Comparison of ENCODE assay signal across 19 mouse cellular contexts in genomic region chr6:39334224-39334623, GRCm38 (mm10). TPM values are rescaled to one million over a fixed set of nuclear protein-coding genes. Genes with fewer than 3 reads are reported as not detected.
DNase-seq lines count a peak whose midpoint lies in the region; ATAC-seq and TF ChIP-seq lines count a peak whose summit lies in the region.
"Had no signal": no experiment of that assay in that cellular context is flagged by ENCODE, and none has a peak within 500 bp of the region (broad histone marks: within the 10 kb centered on the region; RNA-seq: fewer than 3 reads in every experiment).

No protein-coding gene starts in this region.

- no peak for TF ChIP-seq CTCF in bone marrow, adult 2 months (IDR thresholded peaks at IDR 0.05; ENCODE audit: control insufficient read depth, insufficient read depth, low read length)
- no peak for TF ChIP-seq CTCF in lung, adult 2 months (IDR thresholded peaks at IDR 0.05; ENCODE audit: insufficient read depth, low read length)

- 29% methylated on average over 7 of the region's 7 CpGs for WGBS in bone marrow, adult 2 months
- 91% methylated on average over 7 of the region's 7 CpGs for WGBS in hindbrain, embryonic 13.5 days
- WGBS in lung, adult 2 months: 67% methylated on average over 7 of the region's 7 CpGs

- H3K4me3 ChIP-seq in bone marrow, adult 2 months (replicated peaks; ENCODE audit: control insufficient read depth, low read depth, low read length): no peak overlapping the region
- H3K4me3 ChIP-seq in hindbrain, embryonic 13.5 days: no peak overlapping the region
- H3K4me3 ChIP-seq in lung, adult 2 months (replicated peaks; ENCODE audit: extremely low read depth, low read depth, low read length): no peak overlapping the region
- H3K4me3 ChIP-seq: embryonic facial prominence, embryonic 15.5 days; hindbrain, embryonic 12.5 days; lung, embryonic 15.5 days had no signal

- no peaks in the 10 kb centered on the region for H3K27me3 ChIP-seq in hindbrain, embryonic 13.5 days
- H3K27me3 ChIP-seq: embryonic facial prominence, embryonic 15.5 days; hindbrain, embryonic 12.5 days; lung, embryonic 15.5 days had no signal

- no peak for DNase-seq in frontal cortex, postnatal 10 days (ENCODE audit: low spot score in 2 of 2)
- peak; percentile 49 for DNase-seq in 3134 (ENCODE audit: extremely low read depth, insufficient read length, low spot score)
- DNase-seq in lung, adult 2 months: no peak
- DNase-seq in right cerebral cortex, postnatal 36 days (ENCODE audit: low spot score in 2 of 2): no peak
- DNase-seq: cerebellum, adult 11 months; gastrocnemius, postnatal 14 days; kidney, adult 18-20 months; kidney, postnatal 4 days; liver had no signal

- H3K9me3 ChIP-seq in hindbrain, embryonic 13.5 days: no peaks in the 10 kb centered on the region
- H3K9me3 ChIP-seq: embryonic facial prominence, embryonic 15.5 days; hindbrain, embryonic 12.5 days; lung, embryonic 15.5 days had no signal

- H3K4me1 ChIP-seq in bone marrow, adult 2 months (ENCODE audit: control insufficient read depth, insufficient read depth, low read length): peaks cover 6% of the 10 kb centered on the region
- no peaks in the 10 kb centered on the region for H3K4me1 ChIP-seq in hindbrain, embryonic 13.5 days (replicated peaks)
- no peaks in the 10 kb centered on the region for H3K4me1 ChIP-seq in lung, adult 2 months (ENCODE audit: control insufficient read depth, insufficient read depth, low read length)
- H3K4me1 ChIP-seq: embryonic facial prominence, embryonic 15.5 days; hindbrain, embryonic 12.5 days; lung, embryonic 15.5 days had no signal

- no peak for TF ChIP-seq POLR2A in bone marrow, adult 2 months (IDR thresholded peaks at IDR 0.05; ENCODE audit: borderline replicate concordance, control insufficient read depth, low read depth, low read length)
- TF ChIP-seq POLR2A in lung, adult 2 months (IDR thresholded peaks at IDR 0.05; ENCODE audit: borderline replicate concordance, extremely low read depth, low read depth, low read length): no peak

- 0 out of 2 replicates have a peak, but pooled peaks have one; percentile 16 for ATAC-seq in frontal cortex, adult (ENCODE audit: low TSS enrichment)
- peak; percentile 65 for ATAC-seq in megakaryocyte progenitor cell, adult 5-6 weeks (replicated peaks; ENCODE audit: poor library complexity)
- ATAC-seq in hindbrain, embryonic 13.5 days (ENCODE audit: low FRiP score): no peak
- ATAC-seq: forebrain, embryonic 16.5 days had no signal

- peaks cover 61% of the 10 kb centered on the region for H3K36me3 ChIP-seq in hindbrain, embryonic 13.5 days

- peak overlapping the region; percentile 56 for H3K27ac ChIP-seq in bone marrow, adult 2 months (ENCODE audit: control insufficient read depth, insufficient read depth, low read depth, low read length, poor library complexity)
- H3K27ac ChIP-seq in hindbrain, embryonic 13.5 days: no peak overlapping the region
- H3K27ac ChIP-seq: embryonic facial prominence, embryonic 15.5 days; hindbrain, embryonic 12.5 days; lung, embryonic 15.5 days; stomach, postnatal 0 days had no signal

- H3K9ac ChIP-seq in hindbrain, embryonic 13.5 days: no peak overlapping the region
- H3K9ac ChIP-seq: embryonic facial prominence, embryonic 15.5 days; hindbrain, embryonic 12.5 days; lung, embryonic 15.5 days had no signal

- H3K4me2 ChIP-seq in hindbrain, embryonic 13.5 days: no peak overlapping the region
- H3K4me2 ChIP-seq: embryonic facial prominence, embryonic 15.5 days; hindbrain, embryonic 12.5 days; lung, embryonic 15.5 days had no signal

RNA-seq across cellular contexts. Expression of gene Slc37a3, which starts 43.3 kb away (rescaled TPM):
- polyA plus RNA-seq in bone marrow, adult 2 months (2011; ENCODE audit: insufficient read depth, insufficient read length, low replicate concordance, missing spikeins): 9.4 and 13.6 TPM in 2 replicates
- 0.59 and 0.73 TPM in 2 replicates for total RNA-seq in megakaryocyte progenitor cell, adult 5-6 weeks (2015)
- total RNA-seq in megakaryocyte progenitor cell, adult 5-6 weeks (2017): 1.7 and 3.4 TPM in 2 replicates
- polyA plus RNA-seq in hindbrain, embryonic 13.5 days (2015; fragmentation: Nextera tagmentation; extraction: Ambion mirVana): 63.1 and 63.2 TPM in 2 replicates
- polyA plus RNA-seq in lung, adult 2 months (2012; rRNA removed): 13.7 and 21.1 TPM in 2 replicates

RNA-seq across cellular contexts. Expression of gene Rab19, which starts 46.8 kb away (rescaled TPM):
- 2.3 and 2.9 TPM in 2 replicates for polyA plus RNA-seq in bone marrow, adult 2 months (2011; ENCODE audit: insufficient read depth, insufficient read length, low replicate concordance, missing spikeins)
- 0.37 TPM in 1 of 2 replicates, not detected in the other for total RNA-seq in megakaryocyte progenitor cell, adult 5-6 weeks (2015)
- total RNA-seq in megakaryocyte progenitor cell, adult 5-6 weeks (2017): 0.34 and 0.42 TPM in 2 replicates
- polyA plus RNA-seq in hindbrain, embryonic 13.5 days (2015; fragmentation: Nextera tagmentation; extraction: Ambion mirVana): 0.25 and 0.34 TPM in 2 replicates
- 3.6 and 5.2 TPM in 2 replicates for polyA plus RNA-seq in lung, adult 2 months (2012; rRNA removed)
- total RNA-seq: gastrocnemius, postnatal 14 days; midbrain, postnatal 0 days had no signal
